Mouse (Mus musculus): ENCODE measurements around the gene 1810030O07Rik. TPM values are rescaled to one million over a fixed set of nuclear protein-coding genes. Genes with fewer than 3 reads are reported as not detected.
A peak's percentile ranks its signal among the peaks of the same experiment; 100 is the strongest.
"Not testable (repeated sequence)": the region's sequence is repeated elsewhere in the genome, so short reads cannot be mapped to it uniquely, and the experiment has no call there.

Gene 1810030O07Rik
- 10 to 100 TPM; 28.4 to 33.1 (median 31.2) TPM for total RNA-seq (2022)

- peak; percentile 90 for DNase-seq
These were observed at the start of gene 1810030O07Rik for GRCm38 (mm10) chrX:12673054-12673775. 1810030O07Rik (minus strand) TSS chrX:12673668.

DNA sequence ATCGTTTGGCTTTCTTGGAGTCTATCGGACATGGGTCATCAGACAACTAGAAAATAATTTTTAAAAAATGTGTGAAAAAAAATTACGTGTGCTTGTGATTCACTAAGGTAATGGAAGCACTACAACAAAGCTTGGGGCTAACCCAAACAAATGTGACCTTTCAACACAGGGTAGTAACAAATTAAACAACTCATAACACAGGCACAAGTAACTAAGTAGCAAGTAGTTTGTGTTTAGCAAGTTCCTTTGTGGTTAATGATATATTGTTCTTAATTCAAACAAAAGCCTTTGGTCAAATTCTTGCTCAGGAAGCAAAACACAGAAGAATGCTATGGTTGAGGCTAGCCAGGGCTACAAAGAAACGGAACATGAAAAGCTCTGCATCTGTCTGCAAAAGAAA, 42.6 kb upstream of the 1810030O07Rik start:
- no peak for DNase-seq

DNA sequence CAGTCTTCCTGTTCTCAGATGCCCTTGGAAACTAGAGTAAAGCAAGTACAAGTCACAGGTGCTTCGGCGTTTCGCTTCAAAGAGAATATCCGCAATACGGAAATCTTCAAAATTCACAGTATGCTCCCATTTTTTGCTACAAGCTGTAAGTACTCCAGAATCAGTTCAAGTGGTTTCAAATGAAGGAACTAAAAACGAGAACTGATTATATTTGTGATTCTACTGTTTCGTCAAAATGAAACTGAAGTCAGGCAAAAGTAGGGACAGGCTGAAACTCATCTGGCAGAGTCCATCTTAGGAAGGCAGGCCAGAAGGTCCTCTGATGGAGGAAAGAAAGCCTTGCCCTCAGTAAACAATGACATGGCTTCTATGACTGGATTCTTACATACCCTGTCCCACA, 40.3 kb upstream of the 1810030O07Rik start:
- no peak for DNase-seq

- no peak for DNase-seq
These were observed 13.4 kb upstream of the 1810030O07Rik start for GRCm38 (mm10) chrX:12686910-12687309.

DNA sequence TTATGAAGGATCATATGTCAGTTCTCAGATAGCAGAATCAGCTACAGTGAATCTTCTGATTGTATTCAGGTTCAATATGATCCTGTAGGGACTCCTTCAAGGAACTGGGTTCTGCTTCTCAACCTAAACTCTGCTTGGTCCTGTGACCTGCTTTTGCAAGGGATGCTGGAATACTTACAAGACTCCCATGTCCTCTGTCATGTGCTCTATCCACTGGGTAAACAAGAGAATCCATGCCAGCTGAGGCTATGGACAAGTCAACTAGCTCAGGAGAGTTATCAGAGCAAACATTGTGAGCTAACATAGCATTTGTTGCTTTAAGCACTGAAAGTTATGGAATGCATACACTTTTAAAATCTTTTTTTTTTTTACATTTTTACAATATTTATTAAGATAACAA, 12.6 kb upstream of the 1810030O07Rik start:
- DNase-seq, result no peak

DNA sequence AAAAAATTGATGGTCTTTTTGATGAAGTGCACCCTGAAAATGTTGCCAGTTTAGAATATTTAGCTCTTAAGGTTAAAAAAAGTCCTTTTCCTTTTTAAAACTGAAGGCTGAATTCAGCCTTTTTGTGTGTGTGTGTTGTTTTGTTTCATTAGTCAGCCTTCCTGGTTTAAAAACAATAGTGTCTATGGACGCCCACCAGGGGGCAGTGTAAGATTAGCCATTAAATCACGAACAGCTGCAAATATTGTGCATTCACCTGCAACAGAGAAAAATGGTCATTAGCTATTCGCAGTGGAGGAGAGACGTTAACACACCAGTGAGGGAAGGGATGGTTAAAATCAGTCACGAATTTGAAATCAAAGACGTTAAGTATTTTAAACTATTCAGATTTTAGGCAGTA, 3.9 kb upstream of the 1810030O07Rik start:
- DNase-seq, result peak; percentile 26

DNA sequence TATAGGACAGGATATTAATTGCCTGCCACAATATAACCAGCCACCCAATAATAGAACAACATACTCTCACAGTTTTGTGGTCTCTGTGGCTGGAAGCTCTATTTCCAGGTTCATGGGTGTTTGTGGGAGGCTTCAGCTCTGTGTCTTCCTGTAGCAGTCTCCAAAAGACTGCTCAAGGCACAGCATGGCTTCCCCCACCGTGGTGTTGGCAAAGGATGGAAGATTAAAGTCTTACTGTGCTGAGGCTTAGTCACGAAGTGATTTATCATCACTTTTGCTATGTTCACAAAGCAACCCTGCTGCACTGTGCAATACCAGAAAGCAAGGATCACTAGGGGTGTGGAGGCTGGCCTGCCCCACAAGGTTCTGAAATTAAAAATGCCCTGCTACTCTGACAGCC, 19.6 kb downstream of the 1810030O07Rik start:
- DNase-seq, result no peak

- no peak for DNase-seq
These were observed 21.6 kb downstream of the 1810030O07Rik start for GRCm38 (mm10) chrX:12651906-12652305.

- no peak for DNase-seq
These were observed 27.8 kb downstream of the 1810030O07Rik start for GRCm38 (mm10) chrX:12645531-12646304.

DNA sequence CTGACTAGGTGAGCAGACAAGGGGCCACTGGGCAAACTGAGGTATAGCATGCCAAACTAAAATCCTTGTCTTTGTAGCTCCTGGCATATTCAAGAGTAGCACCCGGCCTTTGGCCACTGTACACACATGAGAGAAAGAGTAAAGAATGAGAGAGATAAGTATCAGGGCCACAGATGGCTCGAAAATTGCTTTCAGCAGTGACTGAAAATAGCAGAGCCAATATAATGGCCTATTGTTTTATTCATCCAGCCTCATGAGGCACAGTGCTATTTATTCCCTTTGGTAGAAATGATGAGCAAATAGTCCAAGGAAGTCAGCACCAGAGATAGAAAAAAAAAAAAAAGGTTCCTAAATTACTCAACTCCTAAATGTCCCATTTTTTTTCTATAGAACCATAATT, 28.5 kb downstream of the 1810030O07Rik start:
- no peak for DNase-seq

GRCm38 (mm10) chrX:12625131-12625530, 48.3 kb downstream of the 1810030O07Rik start:
- DNase-seq, result no peak

- DNase-seq, result not testable (repeated sequence)
These were observed 61.1 kb downstream of the 1810030O07Rik start for GRCm38 (mm10) chrX:12612360-12612759.

- DNase-seq, result no peak
These were observed 62.3 kb downstream of the 1810030O07Rik start for GRCm38 (mm10) chrX:12611211-12611610.

- not testable (repeated sequence) for DNase-seq
These were observed 62.9 kb downstream of the 1810030O07Rik start for GRCm38 (mm10) chrX:12610541-12610940.

Other genes with a start within 250 kb of the 1810030O07Rik start
- 10 to 100 TPM; 63.5 to 72.0 (median 68.5) TPM for gene Atp6ap2, start 85.9 kb downstream of the 1810030O07Rik start, total RNA-seq (2022)
- 10 to 100 TPM; 21.1 to 27.4 (median 24.6) TPM for gene Med14, start 88.4 kb upstream of the 1810030O07Rik start, total RNA-seq (2022)